Mouse (Mus musculus) kidney, embryonic 14.5 days (tissue): ENCODE results near the gene Arhgef17. TPM values are rescaled to one million over a fixed set of nuclear protein-coding genes. Genes with fewer than 3 reads are reported as not detected.

ENCODE experiments used
- ATAC-seq: fragments of 200-750 bp; cut with Nextera tagmentation; 2 replicates; pipeline ENCODE4 v1.8.0; 2017; ENCODE audit warnings: moderate number of reproducible peaks, mild to moderate bottlenecking, moderate TSS enrichment, moderate library complexity; ENCODE audit not compliant: low FRiP score, low TSS enrichment
- H3K27ac ChIP-seq: fragments of 300-500 bp; sonication (generic); 2 replicates; pipeline ENCODE4 v1.5.1; 2014; ENCODE audit warnings: low read depth, mild to moderate bottlenecking, low read length, moderate library complexity, mixed read lengths
- H3K27me3 ChIP-seq: fragments of 300-500 bp; sonication (generic); 2 replicates; pipeline ENCODE4 v1.6.1; 2014; ENCODE audit warnings: mild to moderate bottlenecking, low read length; ENCODE audit not compliant: control insufficient read depth, insufficient read depth
- H3K36me3 ChIP-seq: fragments of 300-500 bp; sonication (generic); 2 replicates; pipeline ENCODE4 v1.6.1; 2014; ENCODE audit warnings: low read length, mixed read lengths; ENCODE audit not compliant: control insufficient read depth, insufficient read depth
- H3K4me1 ChIP-seq: fragments of 300-500 bp; sonication (generic); 2 replicates; pipeline ENCODE4 v1.6.1; 2014; ENCODE audit warnings: low read length, mixed read lengths; ENCODE audit not compliant: control insufficient read depth, insufficient read depth
- H3K4me2 ChIP-seq: fragments of 300-500 bp; sonication (generic); replicated peaks from 2 replicates; pipeline ENCODE4 v1.6.1; 2014; ENCODE audit warnings: low read depth, mild to moderate bottlenecking, low read length
- H3K4me3 ChIP-seq: fragments of 300-500 bp; sonication (generic); 2 replicates; pipeline ENCODE4 v1.5.1; 2014; ENCODE audit warnings: mild to moderate bottlenecking, low read length
- H3K9ac ChIP-seq: fragments of 300-500 bp; sonication (generic); 2 replicates; pipeline ENCODE4 v1.6.1; 2014; ENCODE audit warnings: low read depth, mild to moderate bottlenecking, low read length, moderate library complexity
- H3K9me3 ChIP-seq: fragments of 300-500 bp; sonication (generic); 2 replicates; pipeline ENCODE4 v1.6.1; 2016; ENCODE audit warnings: low read length; ENCODE audit not compliant: control insufficient read depth
- WGBS: fragments of 180-500 bp; shearing (Covaris S2); extraction: QIAGEN DNeasy Blood & Tissue Kit; methylation state at CpG from one replicate; pipeline ENCODE4 v1.1.7; 2014; 5-methylcytosine and 5-hydroxymethylcytosine counted together
- polyA plus RNA-seq: library from polyadenylated mRNA; unstranded; fragments of >200 nt; fragmentation: Nextera tagmentation; extraction: Ambion mirVana; gene quantifications from 2 replicates; pipeline ENCODE4 v1.2.1, GENCODE M21; 2014

The Arhgef17 gene
- polyA plus RNA-seq, 1 experiment from 2014 or later: 15.5 TPM

DNA sequence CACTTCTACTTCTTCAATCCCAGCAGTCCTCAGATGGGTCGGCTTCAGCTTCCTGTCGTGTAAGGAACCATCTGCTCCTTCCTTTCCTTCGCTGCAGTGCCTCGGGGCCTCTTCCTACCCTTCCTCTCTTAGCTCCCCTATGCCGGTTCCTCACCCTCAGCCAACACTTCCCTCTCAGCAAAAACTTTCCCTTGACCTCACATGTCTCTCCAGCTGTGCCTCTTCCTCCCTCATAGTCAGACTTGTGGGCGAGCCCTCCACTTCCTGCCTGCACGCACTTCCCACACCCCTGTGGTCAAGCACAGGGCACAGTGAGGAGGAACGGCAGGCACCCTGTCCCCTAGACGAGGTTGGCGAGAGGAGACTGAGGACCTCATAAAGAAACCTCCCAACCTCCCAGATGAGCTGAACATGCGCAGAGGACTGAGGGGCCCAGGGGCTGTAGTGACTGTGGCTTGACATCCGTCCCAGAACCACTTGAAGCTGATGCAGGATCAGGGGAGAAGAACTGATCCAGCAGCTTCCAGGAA lies 18.6 kb upstream of the Arhgef17 start:
- 29% methylated on average over 12 of the region's 12 CpGs for WGBS
- Histone ChIP-seq H3K27ac (peak overlapping the region; percentile 57; the same call in 1 of the 2 replicates), H3K27me3 (no peaks in the 10 kb centered on the region), H3K4me2 (no peak overlapping the region), H3K4me1 (peaks cover 5% of the 10 kb centered on the region; the same call in 1 of the 2 replicates), H3K9ac (no peak overlapping the region), H3K4me3 (no peak overlapping the region), H3K9me3 (no peaks in the 10 kb centered on the region), H3K36me3 (no peaks in the 10 kb centered on the region)
- ATAC-seq: peak; percentile 74

DNA sequence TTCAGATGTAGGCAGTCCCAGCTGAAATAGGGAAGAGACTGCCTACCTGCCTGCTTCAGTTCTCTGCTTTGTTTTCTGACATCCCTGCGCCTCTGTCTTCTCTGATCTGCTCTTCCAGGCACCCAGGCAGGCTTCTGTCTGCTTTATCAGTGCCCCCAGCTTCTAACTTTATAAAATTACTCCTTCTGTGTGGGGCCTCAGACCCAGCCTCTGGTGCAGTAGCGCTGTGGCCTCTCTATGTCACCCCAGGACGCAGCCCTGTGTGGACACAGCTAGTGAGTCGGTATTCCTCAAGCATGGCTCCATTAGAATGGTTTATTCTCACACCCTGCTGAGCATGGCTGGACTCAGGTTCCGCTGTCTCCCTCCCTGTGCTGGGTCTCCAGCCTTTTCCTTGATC lies 18.1 kb upstream of the Arhgef17 start:
- Histone ChIP-seq H3K9ac (no peak overlapping the region), H3K4me2 (no peak overlapping the region), H3K9me3 (no peaks in the 10 kb centered on the region), H3K4me3 (no peak overlapping the region), H3K27me3 (no peaks in the 10 kb centered on the region), H3K4me1 (peaks cover 5% of the 10 kb centered on the region; the same call in 1 of the 2 replicates), H3K36me3 (no peaks in the 10 kb centered on the region), H3K27ac (peak overlapping the region; percentile 57; the same call in 1 of the 2 replicates)
- 61% methylated on average over 5 of the region's 5 CpGs for WGBS
- no peak for ATAC-seq

DNA sequence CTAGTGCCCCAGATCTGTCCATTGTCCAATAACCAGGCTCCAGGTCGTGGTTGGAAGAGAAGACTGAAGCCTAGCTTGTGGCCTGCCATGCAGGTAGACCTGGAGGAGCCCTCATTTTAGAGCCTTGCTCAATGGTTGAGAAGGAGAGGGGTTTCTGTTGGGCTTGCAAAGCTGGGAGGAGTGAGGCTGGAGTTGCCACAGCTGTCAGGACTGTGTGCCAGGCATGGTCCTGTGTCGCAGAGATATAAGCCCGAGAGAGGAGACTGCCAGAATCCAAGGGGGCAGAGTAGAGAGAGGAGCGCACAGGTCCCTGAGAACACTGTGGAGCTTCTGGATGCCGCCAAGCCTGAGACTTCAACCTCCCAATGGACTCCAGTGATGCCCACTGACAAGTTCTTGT lies 12.8 kb upstream of the Arhgef17 start:
- H3K4me2 ChIP-seq: no peak overlapping the region
- WGBS: 80% methylated on average over 5 of the region's 5 CpGs
- no peaks in the 10 kb centered on the region for H3K27me3 ChIP-seq
- no peak overlapping the region for H3K27ac ChIP-seq
- H3K9ac ChIP-seq: no peak overlapping the region
- no peaks in the 10 kb centered on the region for H3K4me1 ChIP-seq
- H3K9me3 ChIP-seq: no peaks in the 10 kb centered on the region
- no peak for ATAC-seq
- H3K36me3 ChIP-seq: no peaks in the 10 kb centered on the region
- H3K4me3 ChIP-seq: no peak overlapping the region

DNA sequence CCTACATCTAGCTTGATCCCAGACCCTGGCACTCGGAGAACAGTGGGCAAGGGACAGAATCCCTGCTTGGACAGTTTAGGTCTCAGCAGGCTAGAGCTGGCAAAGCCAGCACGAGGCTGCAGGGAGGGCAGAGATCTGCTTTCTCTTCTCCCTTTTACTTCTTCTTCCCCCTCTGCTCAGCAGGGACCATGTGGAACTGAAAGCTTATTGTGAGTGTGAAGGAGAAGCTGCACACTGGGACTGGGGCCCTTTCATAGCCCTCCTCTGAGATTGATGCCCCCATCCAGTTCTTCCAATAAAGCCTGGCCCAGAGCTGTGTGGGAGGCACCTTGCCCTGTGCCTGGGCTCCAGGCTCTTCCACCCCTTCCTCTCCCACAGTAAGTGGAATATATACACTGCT lies 12.4 kb upstream of the Arhgef17 start:
- H3K4me3 ChIP-seq: no peak overlapping the region
- H3K27me3 ChIP-seq: no peaks in the 10 kb centered on the region
- H3K9me3 ChIP-seq: no peaks in the 10 kb centered on the region
- H3K4me2 ChIP-seq: no peak overlapping the region
- H3K4me1 ChIP-seq: no peaks in the 10 kb centered on the region
- no peak overlapping the region for H3K9ac ChIP-seq
- no peak for ATAC-seq
- H3K27ac ChIP-seq: no peak overlapping the region
- H3K36me3 ChIP-seq: no peaks in the 10 kb centered on the region
- 76% methylated on average over 2 of the region's 2 CpGs for WGBS

DNA sequence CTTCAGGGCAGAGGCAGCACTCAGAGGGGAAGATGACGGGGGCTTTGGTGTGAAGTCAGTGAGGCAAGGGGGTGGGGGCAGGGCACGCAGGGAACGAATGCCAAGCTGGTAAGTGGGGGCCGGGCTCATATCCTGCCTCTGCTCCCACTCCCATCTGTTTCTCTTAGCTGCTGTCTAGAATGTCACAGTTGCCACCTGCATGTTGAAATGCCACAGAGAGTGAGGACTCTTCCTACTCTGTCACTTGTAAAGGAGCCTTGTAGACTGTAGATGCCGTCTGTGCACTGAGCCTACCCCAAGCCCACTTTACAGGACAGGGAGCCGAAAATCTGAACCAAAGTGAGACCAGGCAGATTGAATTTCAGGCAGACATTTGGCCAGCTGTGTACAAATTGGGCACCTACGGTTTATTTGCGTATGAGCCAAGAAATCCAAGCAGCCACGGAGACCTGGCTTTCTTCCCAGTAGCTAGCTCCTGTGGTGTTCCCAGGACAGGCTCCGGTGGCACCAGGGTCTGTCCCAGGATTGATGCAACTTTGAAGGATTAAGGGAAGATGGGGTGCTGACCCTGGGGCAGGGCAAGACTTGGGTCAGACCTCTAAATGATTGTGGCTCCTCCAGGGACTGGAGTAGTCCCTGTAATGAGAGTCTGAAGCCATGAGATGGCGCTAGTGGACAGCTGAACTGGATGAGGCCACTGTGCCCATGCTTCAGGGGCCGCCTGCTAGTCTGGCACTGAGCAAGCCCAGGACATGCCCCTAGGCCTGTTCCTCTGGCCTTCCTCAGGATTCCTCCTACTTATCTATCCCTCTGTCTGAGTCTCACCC lies 11.1 kb upstream of the Arhgef17 start:
- no peaks in the 10 kb centered on the region for H3K36me3 ChIP-seq
- H3K9me3 ChIP-seq: no peaks in the 10 kb centered on the region
- no peak overlapping the region for H3K4me3 ChIP-seq
- H3K4me2 ChIP-seq: no peak overlapping the region
- no peaks in the 10 kb centered on the region for H3K27me3 ChIP-seq
- no peak overlapping the region for H3K27ac ChIP-seq
- no peak overlapping the region for H3K9ac ChIP-seq
- peak; percentile 53; the same call in 1 of the 2 replicates for ATAC-seq
- H3K4me1 ChIP-seq: no peaks in the 10 kb centered on the region
- 29% methylated on average over 12 of the region's 12 CpGs for WGBS

DNA sequence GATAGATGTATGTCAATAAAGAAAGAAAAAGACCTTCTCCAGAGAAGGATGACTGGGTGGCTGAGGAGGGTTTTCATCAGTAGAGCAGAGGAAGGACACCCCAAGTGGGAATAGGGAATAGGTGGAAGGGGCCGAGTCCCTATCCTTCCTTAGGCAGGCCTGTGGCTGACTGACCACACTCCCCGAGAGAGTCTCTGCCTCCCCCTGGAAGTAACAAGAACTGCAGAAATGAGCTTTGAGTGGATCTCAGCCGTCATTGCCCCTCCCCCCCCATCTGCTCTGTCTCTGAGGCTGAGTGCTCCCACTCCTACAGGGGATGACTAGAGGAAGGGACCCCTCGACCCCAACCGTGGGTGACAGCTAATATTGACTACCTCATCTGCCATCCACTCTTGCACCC lies 9.3 kb upstream of the Arhgef17 start:
- H3K36me3 ChIP-seq: no peaks in the 10 kb centered on the region
- no peak overlapping the region for H3K4me3 ChIP-seq
- WGBS: 36% methylated on average over 5 of the region's 5 CpGs
- H3K27me3 ChIP-seq: no peaks in the 10 kb centered on the region
- H3K27ac ChIP-seq: no peak overlapping the region
- H3K9me3 ChIP-seq: no peaks in the 10 kb centered on the region
- no peaks in the 10 kb centered on the region for H3K4me1 ChIP-seq
- no peak for ATAC-seq
- no peak overlapping the region for H3K9ac ChIP-seq
- no peak overlapping the region for H3K4me2 ChIP-seq

DNA sequence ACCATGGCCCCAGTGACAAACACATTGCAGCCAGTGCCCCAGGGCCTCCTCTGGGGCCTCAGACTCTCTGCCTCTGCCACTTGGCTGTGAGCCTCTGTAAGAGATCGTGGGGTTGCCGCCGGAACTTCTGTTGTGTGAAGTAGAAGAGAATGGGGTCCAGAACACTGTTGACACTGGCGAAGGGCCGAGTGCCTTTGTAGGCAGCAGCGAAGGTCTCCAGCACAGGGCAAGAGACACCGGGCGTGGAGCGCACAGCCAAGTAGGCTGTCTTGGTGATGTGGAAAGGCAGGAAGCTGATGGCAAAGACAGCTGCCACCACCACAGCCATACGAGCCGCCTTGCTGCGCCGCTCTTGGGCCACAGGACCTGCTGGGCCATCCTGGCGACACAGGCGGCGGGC lies 6.2 kb upstream of the Arhgef17 start:
- no peak overlapping the region for H3K4me3 ChIP-seq
- no peak for ATAC-seq
- H3K27me3 ChIP-seq: no peaks in the 10 kb centered on the region
- H3K9ac ChIP-seq: no peak overlapping the region
- no peaks in the 10 kb centered on the region for H3K9me3 ChIP-seq
- no peak overlapping the region for H3K4me2 ChIP-seq
- WGBS: 87% methylated on average over 16 of the region's 16 CpGs
- no peaks in the 10 kb centered on the region for H3K4me1 ChIP-seq
- H3K27ac ChIP-seq: no peak overlapping the region
- H3K36me3 ChIP-seq: no peaks in the 10 kb centered on the region

DNA sequence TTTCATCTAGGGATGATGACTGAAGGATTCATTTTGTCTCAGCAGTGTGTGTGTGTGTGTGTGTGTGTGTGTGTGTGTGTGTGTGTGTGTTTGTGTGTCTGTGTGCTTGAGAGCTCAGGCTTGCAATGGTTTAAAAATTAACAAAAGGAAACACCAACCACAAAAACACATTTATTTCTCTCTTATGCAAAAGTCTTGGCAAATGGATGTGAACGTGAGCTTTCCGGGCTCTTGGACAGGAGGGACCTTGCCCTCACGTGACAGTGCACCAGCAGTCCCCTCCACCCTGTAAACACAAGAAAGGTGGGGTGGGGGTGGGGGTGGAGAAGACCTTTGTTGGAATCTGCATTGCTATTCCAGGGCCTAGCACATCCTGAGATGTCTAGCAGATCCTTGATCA lies 5.6 kb upstream of the Arhgef17 start:
- H3K36me3 ChIP-seq: no peaks in the 10 kb centered on the region
- WGBS: 64% methylated on average over 3 of the region's 3 CpGs
- H3K4me3 ChIP-seq: no peak overlapping the region
- no peak overlapping the region for H3K27ac ChIP-seq
- no peaks in the 10 kb centered on the region for H3K27me3 ChIP-seq
- ATAC-seq: no peak
- H3K4me2 ChIP-seq: no peak overlapping the region
- H3K9me3 ChIP-seq: no peaks in the 10 kb centered on the region
- H3K9ac ChIP-seq: no peak overlapping the region
- 0 out of 2 replicates have a peak, but pooled peaks cover 3% of the 10 kb centered on the region for H3K4me1 ChIP-seq

DNA sequence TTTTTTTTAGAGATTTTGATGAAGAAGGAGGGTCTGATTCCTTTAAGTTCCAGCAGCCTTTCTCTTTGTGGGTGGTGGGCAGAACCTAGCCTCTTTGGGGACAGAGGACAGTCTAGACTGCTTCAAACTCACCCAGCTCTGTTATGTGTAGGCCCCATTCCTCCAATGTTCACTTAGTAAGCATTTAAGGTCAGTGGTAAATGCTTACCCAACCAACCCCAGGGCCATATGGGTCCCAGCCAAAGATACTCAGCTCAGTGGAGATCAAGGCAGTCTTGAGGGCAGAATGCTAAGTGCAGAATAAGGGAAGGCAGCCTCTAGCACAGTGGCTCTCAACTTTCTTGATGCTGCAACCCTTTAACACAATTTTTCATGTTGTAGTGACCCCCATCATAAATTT lies 1.6 kb upstream of the Arhgef17 start:
- Histone ChIP-seq H3K4me2 (no peak overlapping the region), H3K9ac (no peak overlapping the region), H3K36me3 (peaks cover 9% of the 10 kb centered on the region; the same call in 1 of the 2 replicates), H3K4me1 (peaks cover 23% of the 10 kb centered on the region), H3K9me3 (no peaks in the 10 kb centered on the region), H3K27ac (no peak overlapping the region), H3K27me3 (no peaks in the 10 kb centered on the region), H3K4me3 (no peak overlapping the region)
- ATAC-seq: no peak
